Mouse (Mus musculus): ENCODE results near the gene Limd1. TPM values are rescaled to one million over a fixed set of nuclear protein-coding genes. Genes with fewer than 3 reads are reported as not detected.

Limd1 gene
- polyA plus RNA-seq, 1 experiment from 2014 or later = 21.5 TPM

- Histone ChIP-seq H3K4me2 (peak overlapping the region; percentile 95), H3K4me3 (replicated peaks) (0 out of 2 replicates have a peak overlapping the region, but pooled peaks have one; percentile 81), H3K9me3 (replicated peaks) (no peaks in the 10 kb centered on the region), H3K27me3 (no peaks in the 10 kb centered on the region), H3K9ac (peak overlapping the region; percentile 88), H3K4me1 (replicated peaks) (peaks cover 91% of the 10 kb centered on the region), H3K36me3 (peaks cover 76% of the 10 kb centered on the region), H3K27ac (peak overlapping the region; percentile 91)
- ATAC-seq (ENCODE audit: low read depth) (no peak), DNase-seq (no peak)
- WGBS (ENCODE audit: insufficient replicate concordance) = 89% methylated on average over 1 of the region's 1 CpGs
These were observed 5.1 kb downstream of the Limd1 start for GRCm38 (mm10) chr9:123483598-123483997.

DNA sequence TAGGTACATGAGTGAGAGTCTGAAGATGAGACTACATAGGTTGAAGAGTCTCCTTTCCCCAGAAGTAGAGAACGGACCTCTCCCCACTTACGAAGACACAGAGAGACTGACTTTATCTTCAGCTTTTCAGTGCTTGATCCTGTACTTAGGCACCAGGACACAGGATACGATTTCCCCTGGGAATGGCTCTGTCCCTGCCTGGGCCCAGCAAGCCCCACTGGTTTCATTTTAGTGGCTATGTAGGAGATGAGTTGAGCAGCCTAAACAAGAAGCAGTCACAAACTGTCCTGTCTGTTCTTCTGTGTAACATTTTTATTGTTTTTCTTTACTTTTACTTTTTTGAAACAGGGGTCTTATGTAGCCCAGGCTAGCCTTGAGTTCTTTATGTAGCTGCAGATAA is 6.3 kb downstream of the Limd1 start:
- Histone ChIP-seq H3K27me3 (no peaks in the 10 kb centered on the region), H3K4me3 (replicated peaks) (no peak overlapping the region), H3K4me2 (0 out of 2 replicates have a peak overlapping the region, but pooled peaks have one; percentile 95), H3K4me1 (replicated peaks) (peaks cover 91% of the 10 kb centered on the region), H3K36me3 (peaks cover 83% of the 10 kb centered on the region), H3K27ac (peak overlapping the region; percentile 91; the same call in 1 of the 2 replicates), H3K9ac (no peak overlapping the region), H3K9me3 (replicated peaks) (no peaks in the 10 kb centered on the region)
- ATAC-seq (ENCODE audit: low read depth) (no peak), DNase-seq (no peak)
- 83% methylated on average over 3 of the region's 3 CpGs for WGBS (ENCODE audit: insufficient replicate concordance)

DNA sequence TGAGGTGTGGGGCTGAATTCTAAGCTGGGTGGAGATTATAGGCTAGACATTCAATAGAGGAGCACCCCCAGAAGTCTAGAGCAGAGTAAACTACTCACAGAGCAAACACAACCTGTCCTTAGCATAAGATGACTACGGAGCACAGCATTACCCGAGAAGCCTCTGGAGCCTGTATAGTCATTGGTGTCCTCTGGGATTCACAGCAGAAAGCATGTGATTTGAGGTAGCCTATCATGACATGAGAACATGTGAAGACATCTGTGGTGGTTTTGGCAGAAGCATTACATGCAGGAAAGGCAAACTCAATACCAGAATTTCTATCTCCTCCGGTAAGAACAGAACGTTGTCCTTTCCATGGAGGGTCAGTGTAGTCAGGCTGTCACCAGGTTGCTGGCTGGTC is 7.1 kb downstream of the Limd1 start:
- Histone ChIP-seq H3K36me3 (peaks cover 77% of the 10 kb centered on the region), H3K9me3 (replicated peaks) (no peaks in the 10 kb centered on the region), H3K27ac (peak overlapping the region; percentile 18; the same call in 1 of the 2 replicates), H3K27me3 (no peaks in the 10 kb centered on the region), H3K4me2 (no peak overlapping the region), H3K9ac (no peak overlapping the region), H3K4me3 (replicated peaks) (no peak overlapping the region), H3K4me1 (replicated peaks) (peaks cover 91% of the 10 kb centered on the region)
- ATAC-seq (ENCODE audit: low read depth) (no peak), DNase-seq (no peak)
- WGBS (ENCODE audit: insufficient replicate concordance) = 86% methylated on average over 4 of the region's 4 CpGs

- Histone ChIP-seq H3K4me2 (no peak overlapping the region), H3K9ac (0 out of 2 replicates have a peak overlapping the region, but pooled peaks have one; percentile 15), H3K36me3 (peaks cover 72% of the 10 kb centered on the region), H3K9me3 (replicated peaks) (no peaks in the 10 kb centered on the region), H3K4me3 (replicated peaks) (no peak overlapping the region), H3K27ac (peak overlapping the region; percentile 18; the same call in 1 of the 2 replicates), H3K4me1 (replicated peaks) (peaks cover 90% of the 10 kb centered on the region), H3K27me3 (no peaks in the 10 kb centered on the region)
- no peak for ATAC-seq (ENCODE audit: low read depth)
- 67% methylated on average over 3 of the region's 3 CpGs for WGBS (ENCODE audit: insufficient replicate concordance)
- DNase-seq = no peak
These were observed 8.1 kb downstream of the Limd1 start for GRCm38 (mm10) chr9:123486635-123487034.

- no peak overlapping the region for H3K4me2 ChIP-seq
- no peak overlapping the region for H3K4me3 ChIP-seq (replicated peaks)
- H3K9ac ChIP-seq = no peak overlapping the region
- no peak for ATAC-seq (ENCODE audit: low read depth)
- DNase-seq = no peak
- peaks cover 48% of the 10 kb centered on the region for H3K36me3 ChIP-seq
- H3K4me1 ChIP-seq (replicated peaks) = peaks cover 87% of the 10 kb centered on the region
- H3K27ac ChIP-seq = no peak overlapping the region
- H3K27me3 ChIP-seq = no peaks in the 10 kb centered on the region
- no peaks in the 10 kb centered on the region for H3K9me3 ChIP-seq (replicated peaks)
- WGBS (ENCODE audit: insufficient replicate concordance) = 74% methylated on average over 2 of the region's 2 CpGs
These were observed 10.6 kb downstream of the Limd1 start for GRCm38 (mm10) chr9:123489073-123489472.

DNA sequence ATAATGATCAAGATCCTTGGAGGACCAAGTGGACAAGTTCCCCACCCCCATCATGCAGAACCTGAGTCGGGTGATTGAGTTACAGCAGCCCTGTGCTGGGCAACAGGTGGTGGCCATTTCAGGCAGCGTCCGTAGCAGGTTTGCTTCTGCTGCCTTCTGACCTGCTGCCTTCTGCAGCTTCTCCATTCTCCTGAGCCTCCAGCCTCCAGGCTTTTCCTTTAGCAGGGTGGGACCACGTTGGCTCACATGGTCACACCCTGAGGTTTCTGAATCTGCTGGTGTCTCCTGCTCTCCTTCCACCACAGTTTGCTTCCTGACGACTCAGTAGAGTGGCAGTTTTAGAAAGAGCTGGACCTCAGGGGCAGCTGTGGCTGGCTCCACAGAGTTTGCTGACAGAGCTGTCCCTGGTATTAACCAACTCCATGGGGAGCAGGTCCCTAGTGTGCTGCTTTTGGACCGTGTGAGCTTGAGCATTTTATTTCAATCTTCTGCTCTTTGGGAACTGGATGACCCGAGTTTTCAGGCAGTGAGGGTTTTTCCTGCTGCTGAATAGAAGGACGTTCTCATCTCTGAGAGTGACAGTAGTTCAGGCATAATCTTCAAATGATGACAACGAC is 11.3 kb downstream of the Limd1 start:
- H3K36me3 ChIP-seq = peaks cover 40% of the 10 kb centered on the region
- WGBS (ENCODE audit: insufficient replicate concordance) = 59% methylated on average over 9 of the region's 9 CpGs
- no peaks in the 10 kb centered on the region for H3K9me3 ChIP-seq (replicated peaks)
- ATAC-seq (ENCODE audit: low read depth) (no peak), DNase-seq (no peak)
- peaks cover 87% of the 10 kb centered on the region for H3K4me1 ChIP-seq (replicated peaks)
- no peak overlapping the region for H3K9ac ChIP-seq
- no peak overlapping the region for H3K4me2 ChIP-seq
- no peaks in the 10 kb centered on the region for H3K27me3 ChIP-seq
- H3K27ac ChIP-seq = no peak overlapping the region
- H3K4me3 ChIP-seq (replicated peaks) = no peak overlapping the region

- peaks cover 31% of the 10 kb centered on the region for H3K36me3 ChIP-seq
- DNase-seq = no peak
- no peak overlapping the region for H3K4me3 ChIP-seq (replicated peaks)
- no peaks in the 10 kb centered on the region for H3K9me3 ChIP-seq (replicated peaks)
- H3K4me1 ChIP-seq (replicated peaks) = peaks cover 84% of the 10 kb centered on the region
- no peak overlapping the region for H3K27ac ChIP-seq
- no peak for ATAC-seq (ENCODE audit: low read depth)
- H3K4me2 ChIP-seq = no peak overlapping the region
- H3K27me3 ChIP-seq = no peaks in the 10 kb centered on the region
- WGBS (ENCODE audit: insufficient replicate concordance) = 66% methylated on average over 5 of the region's 5 CpGs
- no peak overlapping the region for H3K9ac ChIP-seq
These were observed 12.4 kb downstream of the Limd1 start for GRCm38 (mm10) chr9:123490930-123491329.

- peaks cover 20% of the 10 kb centered on the region for H3K36me3 ChIP-seq
- 77% methylated on average over 9 of the region's 9 CpGs for WGBS (ENCODE audit: insufficient replicate concordance)
- H3K9me3 ChIP-seq (replicated peaks) = no peaks in the 10 kb centered on the region
- DNase-seq (no peak), ATAC-seq (ENCODE audit: low read depth) (peak; percentile 35)
- H3K4me3 ChIP-seq (replicated peaks) = no peak overlapping the region
- no peak overlapping the region for H3K4me2 ChIP-seq
- H3K27ac ChIP-seq = peak overlapping the region; percentile 29; the same call in 1 of the 2 replicates
- peaks cover 84% of the 10 kb centered on the region for H3K4me1 ChIP-seq (replicated peaks)
- 0 out of 2 replicates have a peak overlapping the region, but pooled peaks have one; percentile 13 for H3K9ac ChIP-seq
- H3K27me3 ChIP-seq = no peaks in the 10 kb centered on the region
These were observed 13.5 kb downstream of the Limd1 start for GRCm38 (mm10) chr9:123491917-123492585.

DNA sequence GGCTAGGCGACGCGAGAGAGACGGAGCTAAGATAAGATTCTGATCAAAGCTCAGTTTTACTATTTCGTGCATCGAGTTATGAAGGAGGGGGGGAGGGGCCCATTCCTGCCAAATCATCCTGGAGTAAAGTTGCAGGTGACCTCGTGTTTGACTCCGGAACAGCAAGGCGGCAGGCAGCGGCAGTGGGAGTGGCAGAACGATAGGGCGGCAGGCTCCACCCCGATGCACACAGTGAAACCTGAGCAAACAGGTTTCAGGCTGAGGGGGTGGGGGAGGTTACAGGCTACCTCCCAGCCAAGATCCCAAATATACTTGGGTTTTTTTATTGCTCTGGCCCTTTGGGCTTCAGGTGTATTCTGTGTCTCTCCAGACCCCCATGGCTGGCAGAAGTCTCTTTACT is 18.2 kb downstream of the Limd1 start:
- Histone ChIP-seq H3K9me3 (replicated peaks) (no peaks in the 10 kb centered on the region), H3K4me2 (peak overlapping the region; percentile 38), H3K9ac (no peak overlapping the region), H3K27ac (no peak overlapping the region; the same call in 1 of the 2 replicates), H3K4me3 (replicated peaks) (no peak overlapping the region), H3K4me1 (replicated peaks) (peaks cover 57% of the 10 kb centered on the region), H3K36me3 (peaks cover 21% of the 10 kb centered on the region), H3K27me3 (no peaks in the 10 kb centered on the region)
- DNase-seq = peak; percentile 29
- 44% methylated on average over 13 of the region's 13 CpGs for WGBS (ENCODE audit: insufficient replicate concordance)
- ATAC-seq (ENCODE audit: low read depth) = peak; percentile 36; the same call in 1 of the 2 replicates

DNA sequence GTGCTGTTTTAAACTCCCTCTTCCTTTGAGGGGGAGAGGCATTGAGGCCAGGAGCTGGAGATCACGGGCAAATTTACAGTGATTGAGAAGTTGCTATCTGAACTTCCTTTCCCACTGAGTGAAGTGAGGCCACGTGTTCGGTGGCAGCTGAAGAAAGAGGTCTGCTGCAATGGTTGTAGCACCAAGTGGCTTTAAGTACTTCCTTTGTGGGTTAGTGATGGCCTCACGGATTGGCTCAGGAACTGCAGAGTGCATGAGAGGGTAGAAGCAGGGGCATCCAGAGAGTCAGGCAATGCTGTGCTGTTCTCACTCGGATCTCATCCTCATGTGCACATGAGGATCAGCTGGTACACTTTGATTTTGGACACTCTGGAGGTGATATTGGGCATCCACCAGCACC is 19.4 kb downstream of the Limd1 start:
- 36% methylated on average over 5 of the region's 5 CpGs for WGBS (ENCODE audit: insufficient replicate concordance)

GRCm38 (mm10) chr9:123500480-123500879 is 22.0 kb downstream of the Limd1 start:
- H3K9ac ChIP-seq = no peak overlapping the region
- no peak for DNase-seq
- no peak overlapping the region for H3K27ac ChIP-seq
- peaks cover 52% of the 10 kb centered on the region for H3K36me3 ChIP-seq
- H3K4me1 ChIP-seq (replicated peaks) = peaks cover 25% of the 10 kb centered on the region
- H3K9me3 ChIP-seq (replicated peaks) = no peaks in the 10 kb centered on the region
- no peak for ATAC-seq (ENCODE audit: low read depth)
- H3K4me2 ChIP-seq = no peak overlapping the region
- no peaks in the 10 kb centered on the region for H3K27me3 ChIP-seq
- no peak overlapping the region for H3K4me3 ChIP-seq (replicated peaks)
- WGBS (ENCODE audit: insufficient replicate concordance) = 67% methylated on average over 4 of the region's 4 CpGs

More for the DNA sequence above, 19.4 kb downstream of the Limd1 start:
- Histone ChIP-seq H3K9me3 (replicated peaks) (no peaks in the 10 kb centered on the region), H3K27me3 (no peaks in the 10 kb centered on the region), H3K9ac (no peak overlapping the region), H3K4me2 (no peak overlapping the region), H3K36me3 (peaks cover 31% of the 10 kb centered on the region), H3K4me1 (replicated peaks) (peaks cover 46% of the 10 kb centered on the region), H3K27ac (no peak overlapping the region), H3K4me3 (replicated peaks) (no peak overlapping the region)
- DNase-seq = no peak
- peak; percentile 18; the same call in 1 of the 2 replicates for ATAC-seq (ENCODE audit: low read depth)
